ENCODE assay signal across 24 mouse cellular contexts in genomic region chr5:120700996-120701790, GRCm38 (mm10). TPM values are rescaled to one million over a fixed set of nuclear protein-coding genes. Genes with fewer than 3 reads are reported as not detected.
DNase-seq lines count a peak whose midpoint lies in the region; ATAC-seq and TF ChIP-seq lines count a peak whose summit lies in the region.
"Had no signal": no experiment of that assay in that cellular context is flagged by ENCODE, and none has a peak within 500 bp of the region (broad histone marks: within the 10 kb centered on the region; RNA-seq: fewer than 3 reads in every experiment).

No protein-coding gene starts in this region.

- no peaks in the 10 kb centered on the region for H3K9me3 ChIP-seq in limb, embryonic 13.5 days
- no peaks in the 10 kb centered on the region for H3K9me3 ChIP-seq in limb, embryonic 10.5 days (replicated peaks)
- no peaks in the 10 kb centered on the region for H3K9me3 ChIP-seq in ES-Bruce4 (replicated peaks; ENCODE audit: control insufficient read depth, insufficient read depth, low read length, poor library complexity, severe bottlenecking)
- H3K9me3 ChIP-seq: G1E; heart, embryonic 10.5 days; kidney, embryonic 15.5 days; midbrain, embryonic 10.5 days; neural tube, embryonic 15.5 days had no signal

- TF ChIP-seq EP300 in ES-Bruce4 (IDR thresholded peaks at IDR 0.05; ENCODE audit: insufficient read depth, low read depth, low read length): peak; percentile 55; the same call in 1 of the 2 replicates

- peaks cover 77% of the 10 kb centered on the region for H3K27me3 ChIP-seq in limb, embryonic 13.5 days
- peaks cover 91% of the 10 kb centered on the region for H3K27me3 ChIP-seq in limb, embryonic 10.5 days (ENCODE audit: low read depth, poor library complexity, severe bottlenecking)
- no peaks in the 10 kb centered on the region for H3K27me3 ChIP-seq in ES-Bruce4 (ENCODE audit: control insufficient read depth, insufficient read depth, low read length, poor library complexity, severe bottlenecking)

- peak overlapping the region; percentile 46 for H3K9ac ChIP-seq in limb, embryonic 13.5 days
- H3K9ac ChIP-seq in ES-Bruce4 (ENCODE audit: low read depth, poor library complexity, severe bottlenecking): no peak overlapping the region
- H3K9ac ChIP-seq: kidney, embryonic 15.5 days; liver, postnatal 0 days; neural tube, embryonic 15.5 days had no signal

- 56% methylated on average over 11 of the region's 11 CpGs for WGBS in limb, embryonic 13.5 days
- WGBS in limb, embryonic 10.5 days: 74% methylated on average over 11 of the region's 11 CpGs

- TF ChIP-seq CTCF in ES-Bruce4 (IDR thresholded peaks at IDR 0.05; ENCODE audit: low read depth, low read length): no peak

- no peak for ATAC-seq in cerebellum, adult (ENCODE audit: insufficient number of reproducible peaks, low FRiP score, low TSS enrichment)
- no peak for ATAC-seq in limb, embryonic 13.5 days (ENCODE audit: low FRiP score, low read depth)
- ATAC-seq: forebrain, embryonic 14.5 days; intestine, postnatal 0 days; liver, postnatal 0 days; lung, postnatal 0 days had no signal

- H3K4me2 ChIP-seq in limb, embryonic 13.5 days (replicated peaks): no peak overlapping the region
- H3K4me2 ChIP-seq: kidney, embryonic 15.5 days; liver, embryonic 11.5 days; neural tube, embryonic 15.5 days had no signal

- H3K27ac ChIP-seq in limb, embryonic 13.5 days: no peak overlapping the region
- no peak overlapping the region for H3K27ac ChIP-seq in limb, embryonic 10.5 days
- H3K27ac ChIP-seq in ES-Bruce4 (ENCODE audit: insufficient read depth, low read length): peak overlapping the region; percentile 49
- H3K27ac ChIP-seq: heart, embryonic 10.5 days; kidney, embryonic 15.5 days; left cerebral cortex, adult 2 months; midbrain, embryonic 10.5 days; neural tube, embryonic 15.5 days; stomach, postnatal 0 days had no signal

- TF ChIP-seq POLR2A in ES-Bruce4 (IDR thresholded peaks at IDR 0.05; ENCODE audit: insufficient read depth, low read length): no peak

- H3K36me3 ChIP-seq in limb, embryonic 13.5 days: no peaks in the 10 kb centered on the region
- H3K36me3 ChIP-seq in limb, embryonic 10.5 days: no peaks in the 10 kb centered on the region
- no peaks in the 10 kb centered on the region for H3K36me3 ChIP-seq in ES-Bruce4 (ENCODE audit: control insufficient read depth, insufficient read depth, low read length, poor library complexity, severe bottlenecking)
- H3K36me3 ChIP-seq: G1E; heart, embryonic 10.5 days; kidney, embryonic 15.5 days; midbrain, embryonic 10.5 days; neural tube, embryonic 15.5 days had no signal

- peaks cover 32% of the 10 kb centered on the region for H3K4me1 ChIP-seq in limb, embryonic 13.5 days
- peaks cover 15% of the 10 kb centered on the region for H3K4me1 ChIP-seq in limb, embryonic 10.5 days
- H3K4me1 ChIP-seq in ES-Bruce4 (ENCODE audit: control insufficient read depth, insufficient read depth, low read length): peaks cover 22% of the 10 kb centered on the region

- DNase-seq in cerebellum, postnatal 10 days: peak; percentile 67 to 74
- no peak for DNase-seq in limb, embryonic 10.5 days (ENCODE audit: low spot score)
- DNase-seq in MN1 (ENCODE audit: low spot score): peak; percentile 56
- no peak for DNase-seq in lung, postnatal 10 days
- DNase-seq: adrenal gland, postnatal 10 days; gastrocnemius, postnatal 10 days; heart, postnatal 4 days; kidney, postnatal 4 days; liver, postnatal 0 days had no signal

- no peak overlapping the region for H3K4me3 ChIP-seq in limb, embryonic 13.5 days
- H3K4me3 ChIP-seq in limb, embryonic 10.5 days: no peak overlapping the region
- H3K4me3 ChIP-seq in ES-Bruce4 (ENCODE audit: low read depth, low read length): no peak overlapping the region
- H3K4me3 ChIP-seq: heart, embryonic 10.5 days; kidney, embryonic 15.5 days; left cerebral cortex, adult 2 months; midbrain, embryonic 10.5 days; neural tube, embryonic 15.5 days had no signal

RNA-seq across cellular contexts. Expression of gene Dtx1, which starts 10.5 kb away (rescaled TPM):
- 5.1 and 5.6 TPM in 2 replicates for polyA plus RNA-seq in limb, embryonic 13.5 days (2015; fragmentation: Nextera tagmentation; extraction: Ambion mirVana)
- 0.84 and 1.7 TPM in 2 replicates for polyA plus RNA-seq in limb, embryonic 10.5 days (2016; fragmentation: Nextera tagmentation; extraction: Ambion mirVana)
- 19.1 and 21.0 TPM in 2 replicates for polyA plus RNA-seq in ES-Bruce4 (2011; ENCODE audit: insufficient read depth, insufficient read length, low read depth, missing spikeins)
- polyA plus RNA-seq: C2C12 had no signal

RNA-seq across cellular contexts. Expression of gene Oas2, which starts 48.5 kb away (rescaled TPM):
- polyA plus RNA-seq in limb, embryonic 13.5 days (2015; fragmentation: Nextera tagmentation; extraction: Ambion mirVana): 0.22 TPM in 2 replicates
- polyA plus RNA-seq in limb, embryonic 10.5 days (2016; fragmentation: Nextera tagmentation; extraction: Ambion mirVana): not detected in 2 replicates
- 0.76 and 0.84 TPM in 2 replicates for polyA plus RNA-seq in ES-Bruce4 (2011; ENCODE audit: insufficient read depth, insufficient read length, low read depth, missing spikeins)
- polyA plus RNA-seq: C2C12; heart, embryonic 10.5 days; midbrain, embryonic 10.5 days had no signal

RNA-seq across cellular contexts. Expression of gene Rasal1, which starts 52.6 kb away (rescaled TPM):
- polyA plus RNA-seq in limb, embryonic 13.5 days (2015; fragmentation: Nextera tagmentation; extraction: Ambion mirVana): 0.70 and 0.78 TPM in 2 replicates
- polyA plus RNA-seq in limb, embryonic 10.5 days (2016; fragmentation: Nextera tagmentation; extraction: Ambion mirVana): 0.13 and 0.36 TPM in 2 replicates
- polyA plus RNA-seq in ES-Bruce4 (2011; ENCODE audit: insufficient read depth, insufficient read length, low read depth, missing spikeins): 2.0 and 3.5 TPM in 2 replicates
- polyA plus RNA-seq: C2C12; lung, postnatal 0 days had no signal

Comparison
In these comparisons a context has a peak if more than half of its experiments do, and no peak if none do; other contexts are left out.
1. DNase-seq: peak in cerebellum, postnatal 10 days (2 of 2) and MN1 (single experiment); none in limb, embryonic 10.5 days (single experiment) and lung, postnatal 10 days (single experiment).